Mouse (Mus musculus) left cerebral cortex, adult 18-20 months (tissue): ENCODE measurements at regions not wholly inside any gene's neighbourhood (a gene's known extent, or its start where the extent isn't known, plus 50 kb on each side); places are given as distances from the start of the nearest gene placed in this dataset.

Experiments
- DNase-seq, 2 experiments: peaks; one replicate each; pipeline ENCODE4 v3.0.0; 2021 to 2022; ENCODE audit warnings: low spot score in 2 of 2, mixed read lengths in 1 of 2

DNA sequence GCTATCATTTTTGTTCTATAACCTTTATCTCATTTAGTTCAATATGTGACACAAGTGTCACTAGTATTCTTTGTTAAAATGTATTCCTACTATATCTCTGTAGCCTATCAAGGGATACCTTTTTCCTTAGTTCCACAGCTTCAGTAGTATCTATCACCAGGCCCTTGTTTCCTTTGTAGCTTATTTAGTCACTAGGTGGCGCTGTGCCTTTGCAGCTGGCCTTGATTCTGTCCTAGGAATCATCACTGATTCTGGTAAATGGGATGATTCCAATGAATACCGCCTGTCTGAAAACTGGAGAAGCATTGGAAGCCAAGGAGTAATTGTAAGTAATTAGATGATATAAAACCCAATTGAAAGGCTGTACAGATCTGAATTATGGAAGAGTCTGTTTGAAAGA lies 139.3 kb downstream of the Dcaf12l2 start:
- DNase-seq = peak; percentile 11 to 26
